Mouse (Mus musculus): Measurements from ENCODE around the gene Cxadr. TPM values are rescaled to one million over a fixed set of nuclear protein-coding genes. Genes with fewer than 3 reads are reported as not detected.
"Not testable (repeated sequence)": the region's sequence is repeated elsewhere in the genome, so short reads cannot be mapped to it uniquely, and the experiment has no call there.

The Cxadr gene
- polyA plus RNA-seq, 1 experiment from 2014 or later, result 51.4 TPM

DNA sequence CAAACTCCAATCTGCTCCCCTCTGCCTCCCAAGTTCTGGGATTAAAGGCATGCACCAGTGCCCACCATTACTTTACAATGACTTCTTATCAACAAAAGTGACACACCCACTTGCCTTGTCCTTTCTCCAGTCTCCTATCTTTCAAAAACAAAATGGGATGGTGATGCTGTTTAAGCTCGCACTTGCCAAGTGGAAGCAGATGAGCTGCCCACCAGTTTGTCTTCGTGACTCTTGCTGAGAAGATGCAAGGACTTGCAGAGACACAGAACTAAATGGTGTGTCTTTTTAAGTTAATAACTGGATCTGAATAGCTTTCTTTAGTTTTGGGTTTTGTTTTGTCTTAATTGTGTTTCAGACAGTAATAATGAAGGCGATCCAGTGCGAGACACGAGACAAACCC is 41.5 kb downstream of the Cxadr start:
- H3K27ac ChIP-seq (ENCODE audit: low read length), result no peak overlapping the region
- no peaks in the 10 kb centered on the region for H3K9me3 ChIP-seq (ENCODE audit: control insufficient read depth, low read length)
- H3K9ac ChIP-seq (ENCODE audit: low read depth, low read length), result no peak overlapping the region
- H3K4me2 ChIP-seq (ENCODE audit: low read depth, low read length), result no peak overlapping the region
- no peaks in the 10 kb centered on the region for H3K27me3 ChIP-seq (replicated peaks; ENCODE audit: control insufficient read depth, insufficient read depth, low read length)
- H3K4me3 ChIP-seq (ENCODE audit: low read length), result no peak overlapping the region
- H3K4me1 ChIP-seq (ENCODE audit: control insufficient read depth, insufficient read depth, low read length), result peaks cover 2% of the 10 kb centered on the region
- WGBS, result 91% methylated on average over 5 of the region's 5 CpGs
- ATAC-seq, result no peak
- H3K36me3 ChIP-seq (ENCODE audit: control insufficient read depth, insufficient read depth, low read length), result no peaks in the 10 kb centered on the region

DNA sequence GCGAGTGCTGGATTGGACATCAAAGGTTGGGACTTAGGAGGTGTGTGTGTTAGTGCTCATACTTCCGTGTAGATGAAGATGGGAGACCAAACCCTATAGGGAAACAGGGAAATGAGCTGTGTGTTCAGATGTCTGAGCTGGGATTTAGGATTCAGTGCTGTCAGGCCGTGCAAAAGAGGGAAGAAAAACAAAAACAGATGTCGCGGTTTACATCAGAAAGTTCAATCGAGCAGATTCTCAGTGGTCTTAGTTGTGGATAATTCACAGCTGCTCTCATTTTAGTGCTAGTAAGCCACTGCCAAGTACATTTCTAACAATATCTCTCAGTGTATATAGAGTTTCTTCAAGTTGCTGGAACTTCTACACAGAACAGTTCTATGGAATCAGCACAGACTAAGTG is 42.5 kb downstream of the Cxadr start:
- H3K9me3 ChIP-seq (ENCODE audit: control insufficient read depth, low read length), result no peaks in the 10 kb centered on the region
- H3K4me1 ChIP-seq (ENCODE audit: control insufficient read depth, insufficient read depth, low read length), result peaks cover 2% of the 10 kb centered on the region
- H3K4me3 ChIP-seq (ENCODE audit: low read length), result no peak overlapping the region
- H3K36me3 ChIP-seq (ENCODE audit: control insufficient read depth, insufficient read depth, low read length), result no peaks in the 10 kb centered on the region
- 55% methylated on average over 6 of the region's 6 CpGs for WGBS
- ATAC-seq, result peak; percentile 41
- no peak overlapping the region for H3K9ac ChIP-seq (ENCODE audit: low read depth, low read length)
- no peak overlapping the region for H3K4me2 ChIP-seq (ENCODE audit: low read depth, low read length)
- H3K27ac ChIP-seq (ENCODE audit: low read length), result peak overlapping the region; percentile 13; the same call in 1 of the 2 replicates
- H3K27me3 ChIP-seq (replicated peaks; ENCODE audit: control insufficient read depth, insufficient read depth, low read length), result no peaks in the 10 kb centered on the region

DNA sequence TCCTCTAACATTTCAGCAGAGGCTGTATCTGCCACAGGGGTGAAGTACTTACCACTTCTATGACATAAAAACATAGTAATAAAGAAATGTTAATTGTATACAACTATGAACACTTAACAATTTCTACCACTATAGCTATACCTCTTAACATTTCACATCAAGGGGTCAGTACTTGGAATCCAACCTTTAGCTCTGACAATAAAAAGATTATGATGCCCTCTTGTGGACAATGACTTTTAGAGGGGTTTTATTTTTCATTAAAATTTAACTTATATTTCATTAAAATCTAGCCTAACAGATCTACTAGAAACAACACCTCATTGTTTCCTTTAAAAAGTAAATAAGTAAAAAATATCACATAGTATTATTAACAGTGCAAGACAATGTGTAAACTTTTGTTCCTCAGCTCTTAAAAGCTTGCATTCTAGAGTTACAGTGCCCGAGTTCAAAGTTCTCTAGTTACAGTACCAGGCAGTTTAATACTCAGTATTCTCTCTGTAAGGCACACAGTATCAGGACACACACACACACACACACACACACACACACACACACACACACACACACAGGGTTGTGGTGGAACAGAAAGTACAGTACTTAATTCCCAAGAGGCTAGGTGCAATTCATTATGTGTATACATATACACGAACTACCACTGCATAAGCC is 45.5 kb downstream of the Cxadr start:
- Histone ChIP-seq H3K36me3 (ENCODE audit: control insufficient read depth, insufficient read depth, low read length) (0 out of 2 replicates have a peak, but pooled peaks cover 6% of the 10 kb centered on the region), H3K27ac (ENCODE audit: low read length) (no peak overlapping the region), H3K27me3 (replicated peaks; ENCODE audit: control insufficient read depth, insufficient read depth, low read length) (no peaks in the 10 kb centered on the region), H3K4me3 (ENCODE audit: low read length) (no peak overlapping the region), H3K4me1 (ENCODE audit: control insufficient read depth, insufficient read depth, low read length) (peaks cover 2% of the 10 kb centered on the region), H3K4me2 (ENCODE audit: low read depth, low read length) (no peak overlapping the region), H3K9ac (ENCODE audit: low read depth, low read length) (no peak overlapping the region), H3K9me3 (ENCODE audit: control insufficient read depth, low read length) (no peaks in the 10 kb centered on the region)
- WGBS, result 81% methylated on average over 2 of the region's 2 CpGs
- ATAC-seq, result peak; percentile 29; the same call in 1 of the 2 replicates

DNA sequence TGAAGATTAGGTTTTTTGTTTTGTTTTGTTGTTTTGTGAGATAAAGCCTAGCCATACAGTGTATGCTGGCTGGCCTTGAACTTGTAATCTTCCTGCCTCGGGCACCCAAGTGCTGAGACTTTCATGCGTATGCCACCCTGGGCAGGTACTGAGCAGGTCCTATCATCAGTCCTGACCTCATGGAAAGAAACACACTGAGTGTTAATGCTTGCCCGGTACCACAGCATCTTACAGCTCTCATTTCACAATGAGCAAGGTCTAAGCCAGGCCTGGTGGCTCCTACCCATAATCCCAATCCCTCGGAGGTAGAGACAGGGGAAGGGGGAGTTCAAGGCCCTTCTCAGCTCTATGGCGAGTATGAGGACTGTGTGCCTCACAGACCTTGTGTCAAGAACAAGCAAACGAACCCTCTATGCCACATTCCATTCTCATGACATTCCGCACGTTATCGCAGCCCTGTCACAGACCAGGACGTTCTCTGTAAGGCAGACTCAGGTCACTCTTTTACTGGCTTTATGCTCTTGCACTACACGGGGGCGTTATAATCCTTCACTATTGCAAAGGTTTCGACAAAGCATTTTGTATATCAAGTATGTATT is 46.1 kb downstream of the Cxadr start:
- WGBS, result 71% methylated on average over 13 of the region's 13 CpGs
- Histone ChIP-seq H3K4me1 (ENCODE audit: control insufficient read depth, insufficient read depth, low read length) (peaks cover 2% of the 10 kb centered on the region), H3K9ac (ENCODE audit: low read depth, low read length) (no peak overlapping the region), H3K4me2 (ENCODE audit: low read depth, low read length) (no peak overlapping the region), H3K36me3 (ENCODE audit: control insufficient read depth, insufficient read depth, low read length) (0 out of 2 replicates have a peak, but pooled peaks cover 6% of the 10 kb centered on the region), H3K27ac (ENCODE audit: low read length) (no peak overlapping the region), H3K4me3 (ENCODE audit: low read length) (no peak overlapping the region), H3K27me3 (replicated peaks; ENCODE audit: control insufficient read depth, insufficient read depth, low read length) (no peaks in the 10 kb centered on the region), H3K9me3 (ENCODE audit: control insufficient read depth, low read length) (no peaks in the 10 kb centered on the region)
- peak; percentile 46; the same call in 1 of the 2 replicates for ATAC-seq

DNA sequence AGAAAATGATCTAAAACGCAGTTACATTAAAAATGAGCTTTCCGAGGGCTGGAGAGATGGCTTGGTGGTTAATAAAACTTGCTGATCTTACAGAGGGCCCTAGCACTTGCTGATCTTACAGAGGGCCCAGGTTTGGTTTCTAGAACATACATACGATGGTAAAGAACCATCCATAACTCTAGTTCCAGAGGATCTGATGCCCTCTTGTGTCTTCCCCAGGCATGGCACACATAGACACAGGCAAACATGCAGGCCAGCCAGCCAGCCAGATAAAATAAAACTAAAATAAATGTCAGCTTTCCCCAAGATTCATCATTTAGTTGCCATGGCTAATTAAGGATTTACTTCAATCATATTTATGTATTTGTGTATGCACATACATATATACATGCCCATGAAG is 56.5 kb downstream of the Cxadr start:
- Histone ChIP-seq H3K4me3 (ENCODE audit: low read length) (no peak overlapping the region), H3K27me3 (replicated peaks; ENCODE audit: control insufficient read depth, insufficient read depth, low read length) (no peaks in the 10 kb centered on the region), H3K9ac (ENCODE audit: low read depth, low read length) (no peak overlapping the region), H3K9me3 (ENCODE audit: control insufficient read depth, low read length) (no peaks in the 10 kb centered on the region), H3K27ac (ENCODE audit: low read length) (no peak overlapping the region), H3K36me3 (ENCODE audit: control insufficient read depth, insufficient read depth, low read length) (no peaks in the 10 kb centered on the region), H3K4me1 (ENCODE audit: control insufficient read depth, insufficient read depth, low read length) (no peaks in the 10 kb centered on the region), H3K4me2 (ENCODE audit: low read depth, low read length) (no peak overlapping the region)
- 89% methylated on average over 3 of the region's 3 CpGs for WGBS
- ATAC-seq, result no peak

DNA sequence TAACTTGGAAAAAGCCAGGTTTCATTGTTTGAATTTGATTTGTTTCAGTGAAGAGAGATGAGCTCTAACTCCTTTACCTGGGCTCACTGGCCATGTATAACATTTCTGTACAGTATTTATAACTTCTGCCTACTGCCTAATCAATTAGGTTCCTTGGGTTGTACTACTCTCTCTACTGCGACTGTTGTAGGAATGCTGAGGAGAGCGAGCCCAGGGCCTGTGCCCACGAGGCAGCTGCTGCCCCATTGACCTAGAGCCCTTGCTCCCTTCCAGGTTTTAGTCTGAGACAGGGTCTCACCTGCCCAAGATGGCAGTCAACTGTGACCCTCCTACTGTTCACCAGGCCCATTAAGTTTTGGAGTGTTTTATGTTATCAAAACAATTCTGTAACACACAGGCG is 60.2 kb downstream of the Cxadr start:
- Histone ChIP-seq H3K4me3 (ENCODE audit: low read length) (no peak overlapping the region), H3K4me2 (ENCODE audit: low read depth, low read length) (no peak overlapping the region), H3K36me3 (ENCODE audit: control insufficient read depth, insufficient read depth, low read length) (peaks cover 5% of the 10 kb centered on the region), H3K4me1 (ENCODE audit: control insufficient read depth, insufficient read depth, low read length) (no peaks in the 10 kb centered on the region), H3K27me3 (replicated peaks; ENCODE audit: control insufficient read depth, insufficient read depth, low read length) (no peaks in the 10 kb centered on the region), H3K9ac (ENCODE audit: low read depth, low read length) (no peak overlapping the region), H3K9me3 (ENCODE audit: control insufficient read depth, low read length) (no peaks in the 10 kb centered on the region), H3K27ac (ENCODE audit: low read length) (no peak overlapping the region)
- ATAC-seq, result no peak
- WGBS, result 91% methylated on average over 4 of the region's 4 CpGs

DNA sequence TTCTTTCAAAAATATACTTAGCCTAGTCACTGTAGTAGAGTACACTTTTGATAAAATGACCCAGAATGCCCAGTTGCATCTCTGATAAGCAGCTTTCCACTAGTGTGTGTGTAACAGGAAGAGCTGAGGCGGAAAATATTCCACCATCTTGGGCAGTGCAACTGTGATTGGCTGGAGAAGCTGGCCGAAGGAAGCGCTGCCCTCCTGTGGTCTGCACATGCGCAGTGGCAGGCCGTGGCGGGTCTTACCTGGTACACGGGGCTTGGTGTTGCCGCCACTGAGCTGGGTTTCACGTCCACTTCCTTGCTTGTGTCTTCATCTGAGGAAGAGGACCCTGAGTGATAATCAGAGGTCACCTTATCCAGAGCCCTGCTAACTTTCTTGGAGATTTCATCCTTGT is 63.3 kb downstream of the Cxadr start:
- not testable (repeated sequence) for ATAC-seq; H3K27ac ChIP-seq (ENCODE audit: low read length); H3K4me3 ChIP-seq (ENCODE audit: low read length); H3K4me2 ChIP-seq (ENCODE audit: low read depth, low read length); H3K36me3 ChIP-seq (ENCODE audit: control insufficient read depth, insufficient read depth, low read length); H3K27me3 ChIP-seq (replicated peaks; ENCODE audit: control insufficient read depth, insufficient read depth, low read length); H3K9me3 ChIP-seq (ENCODE audit: control insufficient read depth, low read length); H3K9ac ChIP-seq (ENCODE audit: low read depth, low read length); H3K4me1 ChIP-seq (ENCODE audit: control insufficient read depth, insufficient read depth, low read length)
- 94% methylated on average over 9 of the region's 9 CpGs for WGBS

DNA sequence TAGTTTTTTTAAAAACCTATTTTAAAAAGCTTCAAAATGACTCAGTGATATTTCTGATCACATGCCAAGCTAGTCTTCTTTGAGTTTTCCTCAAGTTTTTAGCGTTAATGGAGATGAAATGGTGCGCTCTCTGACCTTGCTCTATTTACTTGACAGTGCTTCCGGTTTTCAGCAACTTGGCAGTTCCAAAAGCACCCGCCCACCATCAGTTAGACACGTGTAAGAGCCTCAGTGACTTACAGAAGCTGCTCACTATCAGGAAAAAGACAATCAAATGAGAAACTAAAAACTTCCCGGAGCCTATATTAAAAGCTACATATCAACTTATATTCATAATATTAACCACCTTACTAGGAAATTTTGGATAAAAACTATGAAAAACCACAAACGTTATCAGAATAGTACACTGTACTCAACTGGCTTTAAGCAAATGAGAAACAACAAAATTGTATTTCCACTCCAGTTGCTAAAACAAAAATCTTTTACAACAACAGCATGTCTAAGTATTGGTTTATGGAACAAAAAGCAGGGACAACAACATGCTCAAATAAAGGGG is 70.3 kb downstream of the Cxadr start:
- no peaks in the 10 kb centered on the region for H3K36me3 ChIP-seq (ENCODE audit: control insufficient read depth, insufficient read depth, low read length)
- no peak overlapping the region for H3K4me2 ChIP-seq (ENCODE audit: low read depth, low read length)
- ATAC-seq, result no peak
- WGBS, result 72% methylated on average over 7 of the region's 7 CpGs
- no peaks in the 10 kb centered on the region for H3K27me3 ChIP-seq (replicated peaks; ENCODE audit: control insufficient read depth, insufficient read depth, low read length)
- no peaks in the 10 kb centered on the region for H3K9me3 ChIP-seq (ENCODE audit: control insufficient read depth, low read length)
- H3K9ac ChIP-seq (ENCODE audit: low read depth, low read length), result no peak overlapping the region
- H3K27ac ChIP-seq (ENCODE audit: low read length), result no peak overlapping the region
- H3K4me1 ChIP-seq (ENCODE audit: control insufficient read depth, insufficient read depth, low read length), result peaks cover 4% of the 10 kb centered on the region; the same call in 1 of the 2 replicates
- no peak overlapping the region for H3K4me3 ChIP-seq (ENCODE audit: low read length)

DNA sequence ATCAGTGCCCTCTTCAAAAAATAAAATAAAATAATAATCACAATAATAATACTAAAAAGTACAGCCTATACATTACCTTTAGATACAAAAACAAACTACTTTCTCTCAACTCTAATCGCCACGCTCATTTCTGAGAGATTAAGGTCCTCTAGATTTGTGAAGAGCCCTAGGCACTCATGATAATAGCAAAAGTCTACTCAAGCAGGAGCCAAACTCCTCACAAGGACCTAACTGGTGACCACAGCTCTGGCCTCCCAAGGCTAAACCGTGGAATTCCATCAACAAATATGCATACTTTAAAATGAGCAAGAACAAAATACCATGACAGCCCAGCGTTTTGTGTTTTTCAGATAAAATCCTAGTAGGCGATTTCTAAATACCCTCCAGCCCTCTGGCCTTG is 71.5 kb downstream of the Cxadr start:
- no peak for ATAC-seq
- 83% methylated on average over 5 of the region's 5 CpGs for WGBS
- Histone ChIP-seq H3K9me3 (ENCODE audit: control insufficient read depth, low read length) (no peaks in the 10 kb centered on the region), H3K4me3 (ENCODE audit: low read length) (no peak overlapping the region), H3K4me2 (ENCODE audit: low read depth, low read length) (no peak overlapping the region), H3K9ac (ENCODE audit: low read depth, low read length) (no peak overlapping the region), H3K27ac (ENCODE audit: low read length) (no peak overlapping the region), H3K4me1 (ENCODE audit: control insufficient read depth, insufficient read depth, low read length) (peaks cover 4% of the 10 kb centered on the region; the same call in 1 of the 2 replicates), H3K27me3 (replicated peaks; ENCODE audit: control insufficient read depth, insufficient read depth, low read length) (no peaks in the 10 kb centered on the region), H3K36me3 (ENCODE audit: control insufficient read depth, insufficient read depth, low read length) (no peaks in the 10 kb centered on the region)

Data from intestine, embryonic 16.5 days (tissue).